Mouse (Mus musculus) neural tube, embryonic 15.5 days (tissue): Measurements from ENCODE around the gene Daxx. TPM values are rescaled to one million over a fixed set of nuclear protein-coding genes. Genes with fewer than 3 reads are reported as not detected.
"Not testable (repeated sequence)": the region's sequence is repeated elsewhere in the genome, so short reads cannot be mapped to it uniquely, and the experiment has no call there.

Experiments
- ATAC-seq: fragments of 200-750 bp; cut with Nextera tagmentation; 2 replicates; pipeline ENCODE4 v1.8.0; 2017; ENCODE audit warnings: mild to moderate bottlenecking, moderate TSS enrichment, moderate library complexity; ENCODE audit not compliant: low FRiP score
- H3K27ac ChIP-seq: fragments of 300-500 bp; sonication (generic); replicated peaks from 2 replicates; pipeline ENCODE4 v1.5.1; 2015; ENCODE audit warnings: mild to moderate bottlenecking, inconsistent platforms
- H3K27me3 ChIP-seq: fragments of 300-500 bp; sonication (generic); replicated peaks from 2 replicates; pipeline ENCODE4 v1.6.1; 2015; ENCODE audit warnings: inconsistent platforms
- H3K36me3 ChIP-seq: fragments of 300-500 bp; sonication (generic); 2 replicates; pipeline ENCODE4 v1.6.1; 2015; ENCODE audit warnings: inconsistent platforms
- H3K4me1 ChIP-seq: fragments of 300-500 bp; sonication (generic); 2 replicates; pipeline ENCODE4 v1.6.1; 2015; ENCODE audit warnings: inconsistent platforms
- H3K4me2 ChIP-seq: fragments of 300-500 bp; sonication (generic); 2 replicates; pipeline ENCODE4 v1.6.1; 2015; ENCODE audit warnings: inconsistent platforms, mild to moderate bottlenecking, moderate library complexity
- H3K4me3 ChIP-seq: fragments of 300-500 bp; sonication (generic); replicated peaks from 2 replicates; pipeline ENCODE4 v1.5.1; 2015; ENCODE audit warnings: mild to moderate bottlenecking, inconsistent platforms
- H3K9ac ChIP-seq: fragments of 300-500 bp; sonication (generic); replicated peaks from 2 replicates; pipeline ENCODE4 v1.6.1; 2015; ENCODE audit warnings: mild to moderate bottlenecking, inconsistent platforms
- H3K9me3 ChIP-seq: fragments of 300-500 bp; sonication (generic); replicated peaks from 2 replicates; pipeline ENCODE4 v1.6.1; 2016; ENCODE audit warnings: inconsistent platforms
- WGBS: fragments of 180-500 bp; shearing (Covaris S2); methylation state at CpG from one replicate; pipeline ENCODE4 v1.1.7; 2015; ENCODE audit warnings: mixed read lengths; 5-methylcytosine and 5-hydroxymethylcytosine counted together
- polyA plus RNA-seq: library from polyadenylated mRNA; unstranded; fragments of >200 nt; fragmentation: Nextera tagmentation; extraction: Ambion mirVana; gene quantifications from 2 replicates; pipeline ENCODE4 v1.2.1, GENCODE M21; 2015

Daxx gene
- polyA plus RNA-seq, 1 experiment from 2014 or later = 50.7 TPM

- H3K9ac ChIP-seq, H3K4me3 ChIP-seq, H3K4me2 ChIP-seq, H3K9me3 ChIP-seq, H3K36me3 ChIP-seq, ATAC-seq, H3K27ac ChIP-seq, H3K27me3 ChIP-seq: not testable (repeated sequence)
- 28% methylated on average over 3 of the region's 4 CpGs for WGBS
- peaks cover 12% of the 10 kb centered on the region for H3K4me1 ChIP-seq
Observed at GRCm38 (mm10) chr17:33904835-33905234, 4.4 kb upstream of the Daxx start, which contains the start of gene Platr17. Gene Platr17 (plus strand): TSS chr17:33905135.

GRCm38 (mm10) chr17:33908331-33909076 is 710 bp upstream of the Daxx start:
- Histone ChIP-seq H3K9ac (peak overlapping the region; percentile 70), H3K27ac (peak overlapping the region; percentile 94), H3K27me3 (no peaks in the 10 kb centered on the region), H3K4me2 (peak overlapping the region; percentile 95), H3K4me3 (peak overlapping the region; percentile 87), H3K9me3 (no peaks in the 10 kb centered on the region), H3K36me3 (peaks cover 22% of the 10 kb centered on the region), H3K4me1 (peaks cover 41% of the 10 kb centered on the region)
- ATAC-seq = peak; percentile 23
- under 1% methylated on average over 43 of the region's 44 CpGs for WGBS

- peak overlapping the region; percentile 89 for H3K27ac ChIP-seq
- under 1% methylated on average over 14 of the region's 14 CpGs for WGBS
- peak; percentile 5; the same call in 1 of the 2 replicates for ATAC-seq
Observed at GRCm38 (mm10) chr17:33909869-33910250, 646 bp downstream of the Daxx start.

GRCm38 (mm10) chr17:33910346-33911051 is 1.3 kb downstream of the Daxx start:
- Histone ChIP-seq H3K4me1 (peaks cover 59% of the 10 kb centered on the region), H3K27ac (peak overlapping the region; percentile 89; the same call in 1 of the 2 replicates)

More at GRCm38 (mm10) chr17:33909869-33910250, 646 bp downstream of the Daxx start:
- H3K9me3 ChIP-seq = no peaks in the 10 kb centered on the region
- H3K4me3 ChIP-seq = peak overlapping the region; percentile 87
- peaks cover 53% of the 10 kb centered on the region for H3K4me1 ChIP-seq
- H3K9ac ChIP-seq = peak overlapping the region; percentile 91
- peak overlapping the region; percentile 95 for H3K4me2 ChIP-seq
- no peaks in the 10 kb centered on the region for H3K27me3 ChIP-seq
- H3K36me3 ChIP-seq = peaks cover 34% of the 10 kb centered on the region

GRCm38 (mm10) chr17:33911052-33911812 is 2.0 kb downstream of the Daxx start:
- Histone ChIP-seq H3K27ac (no peak overlapping the region), H3K4me3 (no peak overlapping the region), H3K27me3 (no peaks in the 10 kb centered on the region), H3K4me1 (peaks cover 60% of the 10 kb centered on the region), H3K9me3 (no peaks in the 10 kb centered on the region), H3K36me3 (peaks cover 38% of the 10 kb centered on the region), H3K9ac (no peak overlapping the region), H3K4me2 (no peak overlapping the region)
- 94% methylated on average over 31 of the region's 31 CpGs for whole genome bisulfite sequencing
- ATAC-seq = no peak

More at GRCm38 (mm10) chr17:33910346-33911051, 1.3 kb downstream of the Daxx start:
- Histone ChIP-seq H3K4me2 (peak overlapping the region; percentile 95), H3K27me3 (no peaks in the 10 kb centered on the region), H3K9ac (peak overlapping the region; percentile 91), H3K4me3 (peak overlapping the region; percentile 87), H3K36me3 (peaks cover 38% of the 10 kb centered on the region), H3K9me3 (no peaks in the 10 kb centered on the region)
- 66% methylated on average over 11 of the region's 11 CpGs for WGBS
- ATAC-seq = no peak

- no peak overlapping the region for H3K27ac ChIP-seq
Observed at GRCm38 (mm10) chr17:33911813-33912414, 2.7 kb downstream of the Daxx start.

GRCm38 (mm10) chr17:33913264-33913663 is 4.0 kb downstream of the Daxx start:
- peaks cover 67% of the 10 kb centered on the region for H3K4me1 ChIP-seq
- WGBS = 93% methylated on average over 10 of the region's 10 CpGs

More at GRCm38 (mm10) chr17:33911813-33912414, 2.7 kb downstream of the Daxx start:
- Histone ChIP-seq H3K4me1 (peaks cover 66% of the 10 kb centered on the region), H3K36me3 (peaks cover 38% of the 10 kb centered on the region), H3K4me3 (no peak overlapping the region), H3K4me2 (no peak overlapping the region), H3K9ac (0 out of 2 replicates have a peak overlapping the region, but pooled peaks have one; percentile 10), H3K9me3 (no peaks in the 10 kb centered on the region), H3K27me3 (no peaks in the 10 kb centered on the region)
- WGBS = 93% methylated on average over 28 of the region's 28 CpGs
- no peak for ATAC-seq

GRCm38 (mm10) chr17:33913905-33914304 is 4.7 kb downstream of the Daxx start:
- peaks cover 72% of the 10 kb centered on the region for H3K4me1 ChIP-seq
- no peak overlapping the region for H3K4me2 ChIP-seq

More at GRCm38 (mm10) chr17:33913264-33913663, 4.0 kb downstream of the Daxx start:
- H3K27ac ChIP-seq = no peak overlapping the region
- no peak overlapping the region for H3K9ac ChIP-seq
- H3K9me3 ChIP-seq = no peaks in the 10 kb centered on the region
- peaks cover 41% of the 10 kb centered on the region for H3K36me3 ChIP-seq
- no peak overlapping the region for H3K4me3 ChIP-seq
- ATAC-seq = no peak
- no peak overlapping the region for H3K4me2 ChIP-seq
- H3K27me3 ChIP-seq = no peaks in the 10 kb centered on the region

GRCm38 (mm10) chr17:33914969-33915391 is 5.8 kb downstream of the Daxx start:
- no peaks in the 10 kb centered on the region for H3K27me3 ChIP-seq
- H3K9me3 ChIP-seq = no peaks in the 10 kb centered on the region
- peaks cover 43% of the 10 kb centered on the region for H3K36me3 ChIP-seq
- no peak for ATAC-seq
- WGBS = 68% methylated on average over 13 of the region's 13 CpGs
- H3K9ac ChIP-seq = no peak overlapping the region
- H3K4me3 ChIP-seq = 0 out of 2 replicates have a peak overlapping the region, but pooled peaks have one; percentile 54
- H3K27ac ChIP-seq = no peak overlapping the region; the same call in 1 of the 2 replicates
- peaks cover 79% of the 10 kb centered on the region for H3K4me1 ChIP-seq
- peak overlapping the region; percentile 79 for H3K4me2 ChIP-seq

More at GRCm38 (mm10) chr17:33913905-33914304, 4.7 kb downstream of the Daxx start:
- H3K36me3 ChIP-seq = peaks cover 43% of the 10 kb centered on the region
- no peak overlapping the region for H3K27ac ChIP-seq
- no peak overlapping the region for H3K4me3 ChIP-seq
- no peaks in the 10 kb centered on the region for H3K9me3 ChIP-seq
- 97% methylated on average over 8 of the region's 8 CpGs for WGBS
- H3K9ac ChIP-seq = no peak overlapping the region
- no peak for ATAC-seq
- H3K27me3 ChIP-seq = no peaks in the 10 kb centered on the region

- H3K36me3 ChIP-seq = peaks cover 43% of the 10 kb centered on the region
- peak within 1 kb of the TSS; percentile 49 for H3K9ac ChIP-seq
- H3K4me2 ChIP-seq = peak within 1 kb of the TSS; percentile 79
- H3K27ac ChIP-seq = peak within 1 kb of the TSS; percentile 88
- H3K27me3 ChIP-seq = no peaks in the 10 kb centered on the region
- H3K4me3 ChIP-seq = peak within 1 kb of the TSS; percentile 54
- peak; percentile 89 for ATAC-seq
- no peaks in the 10 kb centered on the region for H3K9me3 ChIP-seq
- WGBS = under 1% methylated on average over 34 of the region's 34 CpGs
- peaks cover 79% of the 10 kb centered on the region for H3K4me1 ChIP-seq
Observed at GRCm38 (mm10) chr17:33915671-33916250, 6.5 kb downstream of the Daxx start, which contains the start of the genes Tapbp and Zbtb22. Gene Tapbp (plus strand): TSS chr17:33915899. Gene Zbtb22 (plus strand): TSS chr17:33915904.
